Mouse (Mus musculus) ES-E14 (cell line): ENCODE data around the gene Gm45015. TPM values are rescaled to one million over a fixed set of nuclear protein-coding genes. Genes with fewer than 3 reads are reported as not detected.

Source experiments
- DNase-seq: peaks from one replicate; pipeline ENCODE4 v3.0.0-alpha.2; 2013; ENCODE audit warnings: low read depth, low spot score
- H3K27ac ChIP-seq: 2 replicates; pipeline ENCODE4 v1.5.1; 2012; ENCODE audit warnings: low read depth, mild to moderate bottlenecking, low read length, moderate library complexity, mixed read lengths; ENCODE audit not compliant: poor library complexity, insufficient read depth, severe bottlenecking
- H3K36me3 ChIP-seq: 2 replicates; pipeline ENCODE4 v1.6.1; 2012; ENCODE audit warnings: mild to moderate bottlenecking, low read length, moderate library complexity, mixed read lengths; ENCODE audit not compliant: control insufficient read depth, poor library complexity, insufficient read depth, severe bottlenecking
- H3K4me1 ChIP-seq, 2 experiments: fragments of 150-350 bp in 1 of 2; sonication (generic) in 1 of 2; 2 replicates each; pipeline ENCODE4 v1.6.1; 2012; ENCODE audit warnings: low read length in 2 of 2, mild to moderate bottlenecking in 1 of 2, mixed read lengths in 1 of 2; ENCODE audit not compliant: control insufficient read depth in 2 of 2, insufficient read depth in 2 of 2, poor library complexity in 1 of 2
- H3K4me3 ChIP-seq, 2 experiments: fragments of 150-350 bp in 1 of 2; sonication (generic) in 1 of 2; 2 replicates each; pipeline ENCODE4 v1.5.1; 2012; ENCODE audit warnings: low read length in 2 of 2, low read depth in 1 of 2, mild to moderate bottlenecking in 1 of 2, mixed read lengths in 1 of 2; ENCODE audit not compliant: insufficient read depth in 1 of 2, poor library complexity in 1 of 2, severe bottlenecking in 1 of 2
- H3K9ac ChIP-seq: 2 replicates; pipeline ENCODE4 v1.6.1; 2012; ENCODE audit warnings: low read depth, mild to moderate bottlenecking, low read length, mixed read lengths; ENCODE audit not compliant: poor library complexity, insufficient read depth, severe bottlenecking
- H3K9me3 ChIP-seq: fragments of 150-350 bp; sonication (generic); 2 replicates; pipeline ENCODE4 v1.6.1; 2012; ENCODE audit warnings: low read depth, mild to moderate bottlenecking, low read length; ENCODE audit not compliant: control insufficient read depth, insufficient read depth
- CHD2 ChIP-seq: IDR thresholded peaks from 2 replicates; pipeline ENCODE4 v1.6.1; 2014; ENCODE audit warnings: mild to moderate bottlenecking, low read depth, low read length, inconsistent platforms
- HCFC1 ChIP-seq: IDR thresholded peaks from 2 replicates; pipeline ENCODE4 v1.6.1; 2012; ENCODE audit warnings: low read length, inconsistent platforms, borderline replicate concordance; ENCODE audit not compliant: insufficient read depth
- MAFK ChIP-seq: IDR thresholded peaks from 2 replicates; pipeline ENCODE4 v1.6.1; 2014; ENCODE audit warnings: mild to moderate bottlenecking, low read depth, low read length, inconsistent platforms; ENCODE audit not compliant: insufficient read depth
- ZC3H11A ChIP-seq: IDR thresholded peaks from 2 replicates; pipeline ENCODE4 v1.6.1; 2012; ENCODE audit warnings: low read depth, mild to moderate bottlenecking, inconsistent platforms, low read length, borderline replicate concordance
- ZNF384 ChIP-seq: IDR thresholded peaks from 2 replicates; pipeline ENCODE4 v1.6.1; 2012; ENCODE audit warnings: low read depth, low read length, inconsistent platforms
- in situ Hi-C, 2 experiments: fragments of 600-800 bp; cut with MboI; formaldehyde crosslinking; loops; one replicate each; pipeline ENCODE4 v1.15.1; 2025; ENCODE audit warnings: low sequenced_read_pairs in 2 of 2, inconsistent platforms in 1 of 2; ENCODE audit not compliant: unreplicated experiment in 2 of 2
- total RNA-seq: library from RNA; depleted of rRNA; stranded (reverse); fragments of 300-350 nt; gene quantifications from 2 replicates; pipeline ENCODE4 v1.2.3, GENCODE M21; 2012

The Gm45015 gene
- total RNA-seq, 1 experiment: not detected

- Histone ChIP-seq H3K36me3 (peaks cover 25% of the 10 kb centered on the region), H3K27ac (no peak overlapping the region), H3K4me1 (no peaks in the 10 kb centered on the region), H3K9ac (no peak overlapping the region), H3K4me3 (no peak overlapping the region), H3K9me3 (no peaks in the 10 kb centered on the region)
- no peak for DNase-seq
- in situ Hi-C loops: no loop called here
- TF ChIP-seq MAFK (no peak), HCFC1 (no peak), ZC3H11A (no peak), CHD2 (no peak), ZNF384 (no peak)
Measured at GRCm38 (mm10) chrX:73356163-73356562, 19.5 kb upstream of the Gm45015 start.

- no peak for DNase-seq
- no peaks in the 10 kb centered on the region for H3K4me1 ChIP-seq
- H3K4me3 ChIP-seq: no peak overlapping the region
- no peak overlapping the region for H3K27ac ChIP-seq
- H3K36me3 ChIP-seq: no peaks in the 10 kb centered on the region; the same call in 1 of the 2 replicates
- H3K9me3 ChIP-seq: no peaks in the 10 kb centered on the region
- in situ Hi-C loops: no loop called here
- no peak overlapping the region for H3K9ac ChIP-seq
- TF ChIP-seq MAFK (no peak), ZC3H11A (no peak), HCFC1 (no peak), CHD2 (no peak), ZNF384 (no peak)
Measured at GRCm38 (mm10) chrX:73344346-73344745, 7.7 kb upstream of the Gm45015 start.

- Histone ChIP-seq H3K9ac (no peak overlapping the region), H3K9me3 (no peaks in the 10 kb centered on the region), H3K4me1 (no peaks in the 10 kb centered on the region), H3K36me3 (no peaks in the 10 kb centered on the region; the same call in 1 of the 2 replicates), H3K4me3 (no peak overlapping the region), H3K27ac (no peak overlapping the region)
- TF ChIP-seq HCFC1 (no peak), ZC3H11A (no peak), MAFK (no peak), CHD2 (no peak), ZNF384 (no peak)
- in situ Hi-C loops: no loop called here
- no peak for DNase-seq
Measured at GRCm38 (mm10) chrX:73343802-73344201, 7.2 kb upstream of the Gm45015 start.

GRCm38 (mm10) chrX:73342941-73343735, 6.5 kb upstream of the Gm45015 start:
- no peaks in the 10 kb centered on the region for H3K9me3 ChIP-seq
- H3K9ac ChIP-seq: peak overlapping the region; percentile 77
- no peak overlapping the region for H3K27ac ChIP-seq
- in situ Hi-C loops: no loop called here
- no peaks in the 10 kb centered on the region for H3K4me1 ChIP-seq
- peak overlapping the region; percentile 80 to 83 for H3K4me3 ChIP-seq
- TF ChIP-seq ZC3H11A: no peak
- TF ChIP-seq CHD2: no peak
- TF ChIP-seq ZNF384: no peak
- no peak for TF ChIP-seq HCFC1
- TF ChIP-seq MAFK: no peak
- no peak for DNase-seq
- H3K36me3 ChIP-seq: no peaks in the 10 kb centered on the region; the same call in 1 of the 2 replicates
